Mouse (Mus musculus): ENCODE measurements at regions not wholly inside any gene's neighbourhood (a gene's known extent, or its start where the extent isn't known, plus 50 kb on each side); places are given as distances from the start of the nearest gene placed in this dataset.

DNA sequence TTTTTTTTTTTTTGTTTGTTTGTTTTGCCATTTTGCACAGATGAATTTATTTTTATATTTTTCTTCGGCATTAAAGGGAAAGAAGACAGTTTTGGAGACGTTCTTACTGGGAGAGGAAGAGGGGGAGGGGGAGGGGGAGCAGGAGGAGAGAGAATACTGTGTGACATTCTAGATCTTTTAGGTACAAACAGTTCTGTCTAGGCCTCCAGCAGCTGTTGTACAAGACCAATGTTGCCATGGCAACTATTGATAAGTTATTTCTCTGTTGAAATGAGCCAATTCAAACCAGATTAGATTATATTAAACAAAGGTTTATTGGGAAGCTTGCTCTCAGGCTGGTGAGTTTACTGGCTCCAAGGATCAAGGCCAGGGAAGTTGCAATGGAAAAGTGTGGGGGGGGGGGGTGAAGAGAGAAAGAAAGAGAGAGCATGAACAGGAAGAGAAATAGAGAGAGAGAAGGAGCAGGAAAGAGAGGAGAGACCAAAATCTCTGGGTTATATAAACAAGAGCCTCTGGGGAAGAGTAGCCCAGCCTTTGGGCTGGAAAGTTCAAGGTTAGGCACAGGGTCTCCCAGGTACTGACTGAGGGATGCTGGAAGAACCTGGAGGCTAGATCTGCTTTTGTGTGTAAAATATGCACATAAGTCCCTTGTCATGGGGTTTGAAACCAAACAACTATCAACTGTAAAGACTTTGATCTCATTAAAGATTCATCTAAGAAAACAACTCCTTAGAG lies 182.7 kb upstream of the Ptprk start:
- Histone ChIP-seq H3K27ac (ENCODE audit: insufficient read depth, low read length) (no peak overlapping the region), H3K4me1 (ENCODE audit: control insufficient read depth, insufficient read depth, low read length) (no peaks in the 10 kb centered on the region), H3K4me3 (ENCODE audit: insufficient read depth, low read length) (no peak overlapping the region)
- TF ChIP-seq POLR2A (IDR thresholded peaks at IDR 0.05; ENCODE audit: low read depth, low read length) (no peak), CTCF (IDR thresholded peaks at IDR 0.05; ENCODE audit: borderline replicate concordance, insufficient read depth, low read length) (no peak)

DNA sequence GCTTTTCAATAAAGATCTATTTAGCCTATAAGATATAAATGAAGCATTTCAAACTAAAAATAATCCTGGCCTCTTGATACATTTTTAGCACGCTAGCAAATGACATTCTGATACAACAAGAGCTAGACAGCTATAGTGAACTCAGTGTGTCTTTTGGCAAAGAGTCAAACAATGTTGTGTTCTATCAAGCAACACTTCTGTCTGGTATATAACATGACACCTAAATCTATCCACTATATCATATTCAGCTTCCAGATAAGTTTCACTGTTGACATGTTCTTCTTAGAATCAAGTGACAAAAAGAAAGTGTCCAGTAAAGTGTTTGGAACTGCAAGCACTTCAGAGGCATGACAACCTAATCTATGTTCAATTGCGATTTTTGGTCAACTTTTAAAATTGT lies 158.2 kb upstream of the Ptprk start:
- Histone ChIP-seq H3K4me3 (ENCODE audit: insufficient read depth, low read length) (no peak overlapping the region), H3K4me1 (ENCODE audit: control insufficient read depth, insufficient read depth, low read length) (peaks cover 2% of the 10 kb centered on the region; the same call in 1 of the 2 replicates), H3K27ac (ENCODE audit: insufficient read depth, low read length) (no peak overlapping the region)
- no peak for TF ChIP-seq POLR2A (IDR thresholded peaks at IDR 0.05; ENCODE audit: low read depth, low read length)
- no peak for TF ChIP-seq CTCF (IDR thresholded peaks at IDR 0.05; ENCODE audit: borderline replicate concordance, insufficient read depth, low read length)

DNA sequence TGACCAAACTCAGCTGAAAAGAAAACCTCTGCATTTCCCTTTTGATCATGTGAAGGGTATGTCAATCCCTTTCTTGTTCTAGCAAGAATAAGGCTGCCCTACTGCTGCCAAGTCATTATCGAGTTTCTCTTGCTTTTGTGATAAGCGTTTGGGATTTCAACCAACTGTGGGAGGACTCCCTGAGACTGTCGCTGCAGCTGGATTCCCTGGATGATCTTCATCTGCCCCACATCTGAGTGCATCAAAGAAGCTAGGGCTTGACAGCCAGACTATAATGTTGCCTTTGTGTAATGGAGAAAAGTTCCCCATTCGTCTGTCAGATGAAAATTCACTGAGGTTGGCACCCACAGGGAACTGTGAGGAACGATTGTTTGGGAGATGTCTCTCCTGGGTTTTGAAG lies 147.4 kb upstream of the Ptprk start:
- H3K4me1 ChIP-seq (ENCODE audit: control insufficient read depth, insufficient read depth, low read length): no peaks in the 10 kb centered on the region
- TF ChIP-seq POLR2A (IDR thresholded peaks at IDR 0.05; ENCODE audit: low read depth, low read length): no peak
- no peak for TF ChIP-seq CTCF (IDR thresholded peaks at IDR 0.05; ENCODE audit: borderline replicate concordance, insufficient read depth, low read length)
- no peak overlapping the region for H3K4me3 ChIP-seq (ENCODE audit: insufficient read depth, low read length)
- H3K27ac ChIP-seq (ENCODE audit: insufficient read depth, low read length): no peak overlapping the region

- H3K4me1 ChIP-seq (ENCODE audit: control insufficient read depth, insufficient read depth, low read length): no peaks in the 10 kb centered on the region
- TF ChIP-seq CTCF (IDR thresholded peaks at IDR 0.05; ENCODE audit: borderline replicate concordance, insufficient read depth, low read length): no peak
- no peak for TF ChIP-seq POLR2A (IDR thresholded peaks at IDR 0.05; ENCODE audit: low read depth, low read length)
- H3K4me3 ChIP-seq (ENCODE audit: insufficient read depth, low read length): no peak overlapping the region
- no peak overlapping the region for H3K27ac ChIP-seq (ENCODE audit: insufficient read depth, low read length)
Observed at GRCm38 (mm10) chr10:27942136-27942535, 132.5 kb upstream of the Ptprk start.

DNA sequence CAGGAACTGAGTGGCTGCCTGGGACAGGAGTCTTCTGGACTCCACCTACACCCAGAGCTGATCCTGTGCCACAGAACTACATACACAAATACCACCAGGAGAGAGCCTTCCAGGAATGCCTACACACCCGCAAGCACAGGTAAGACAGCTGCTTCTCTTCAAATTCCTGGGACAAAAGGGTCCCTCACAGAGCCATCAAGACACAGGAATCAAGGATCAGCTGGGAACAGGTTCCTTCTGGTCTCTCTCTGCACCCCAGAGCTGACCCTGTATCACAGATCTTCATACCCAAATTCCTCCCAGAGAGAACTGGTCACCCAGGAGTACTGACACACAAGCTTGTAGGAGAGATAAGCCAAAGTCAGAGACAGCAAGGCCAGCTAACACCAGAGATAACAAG lies 125.5 kb upstream of the Ptprk start:
- H3K4me1 ChIP-seq (ENCODE audit: control insufficient read depth, insufficient read depth, low read length): no peaks in the 10 kb centered on the region
- H3K4me3 ChIP-seq (ENCODE audit: insufficient read depth, low read length): no peak overlapping the region
- TF ChIP-seq POLR2A (IDR thresholded peaks at IDR 0.05; ENCODE audit: low read depth, low read length): no peak
- TF ChIP-seq CTCF (IDR thresholded peaks at IDR 0.05; ENCODE audit: borderline replicate concordance, insufficient read depth, low read length): no peak
- no peak overlapping the region for H3K27ac ChIP-seq (ENCODE audit: insufficient read depth, low read length)

DNA sequence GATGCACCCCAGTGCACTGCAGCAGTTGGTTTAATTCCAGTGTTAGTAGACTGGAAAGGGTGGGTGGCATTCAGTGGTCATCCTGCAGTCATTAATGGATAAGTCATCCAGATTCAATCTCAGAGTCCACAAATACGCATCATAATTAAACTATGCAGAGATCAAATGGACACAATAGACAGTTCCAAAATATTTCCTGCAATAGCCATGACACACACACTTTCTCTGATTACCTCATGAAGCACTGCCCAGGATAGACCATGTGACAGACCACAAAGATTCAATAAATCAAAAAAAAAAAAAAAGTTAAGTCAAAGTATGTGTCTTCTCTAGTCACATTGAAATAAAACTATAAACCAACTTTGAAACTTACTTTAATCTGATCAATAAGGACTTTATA lies 106.4 kb upstream of the Ptprk start:
- Histone ChIP-seq H3K4me1 (ENCODE audit: control insufficient read depth, insufficient read depth, low read length) (no peaks in the 10 kb centered on the region), H3K4me3 (ENCODE audit: insufficient read depth, low read length) (no peak overlapping the region), H3K27ac (ENCODE audit: insufficient read depth, low read length) (no peak overlapping the region)
- TF ChIP-seq POLR2A (IDR thresholded peaks at IDR 0.05; ENCODE audit: low read depth, low read length) (no peak), CTCF (IDR thresholded peaks at IDR 0.05; ENCODE audit: borderline replicate concordance, insufficient read depth, low read length) (no peak)

DNA sequence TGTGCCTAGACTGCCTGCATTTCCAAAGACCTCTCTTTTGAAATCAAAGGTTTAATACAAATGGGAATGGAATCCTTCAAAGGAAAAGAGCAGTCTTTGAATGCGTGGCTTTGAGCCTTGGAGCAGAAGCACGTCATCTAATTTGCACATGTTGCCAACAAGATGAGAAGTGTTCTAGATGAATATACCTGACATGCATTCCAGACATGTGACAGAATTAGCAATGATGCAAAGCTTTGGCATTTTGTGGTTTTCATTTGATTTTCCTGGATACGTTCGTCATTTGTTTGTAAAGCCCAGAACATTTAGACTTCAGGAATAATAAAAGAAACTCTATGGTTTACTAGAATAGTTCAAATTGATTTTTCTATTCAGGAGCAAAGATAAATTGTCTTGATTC lies 90.6 kb upstream of the Ptprk start:
- H3K27ac ChIP-seq (ENCODE audit: insufficient read depth, low read length): peak overlapping the region; percentile 62
- no peak overlapping the region for H3K4me3 ChIP-seq (ENCODE audit: insufficient read depth, low read length)
- peaks cover 8% of the 10 kb centered on the region for H3K4me1 ChIP-seq (ENCODE audit: control insufficient read depth, insufficient read depth, low read length)
- TF ChIP-seq CTCF (IDR thresholded peaks at IDR 0.05; ENCODE audit: borderline replicate concordance, insufficient read depth, low read length) (no peak), POLR2A (IDR thresholded peaks at IDR 0.05; ENCODE audit: low read depth, low read length) (no peak)

- TF ChIP-seq CTCF (IDR thresholded peaks at IDR 0.05; ENCODE audit: borderline replicate concordance, insufficient read depth, low read length) (no peak), POLR2A (IDR thresholded peaks at IDR 0.05; ENCODE audit: low read depth, low read length) (no peak)
- Histone ChIP-seq H3K4me1 (ENCODE audit: control insufficient read depth, insufficient read depth, low read length) (peaks cover 8% of the 10 kb centered on the region), H3K4me3 (ENCODE audit: insufficient read depth, low read length) (no peak overlapping the region), H3K27ac (ENCODE audit: insufficient read depth, low read length) (peak overlapping the region; percentile 52; the same call in 1 of the 2 replicates)
Observed at GRCm38 (mm10) chr10:27985068-27985467, 89.6 kb upstream of the Ptprk start.

GRCm38 (mm10) chr10:27987026-27987425 lies 87.6 kb upstream of the Ptprk start:
- Histone ChIP-seq H3K27ac (ENCODE audit: insufficient read depth, low read length) (no peak overlapping the region), H3K4me3 (ENCODE audit: insufficient read depth, low read length) (no peak overlapping the region), H3K4me1 (ENCODE audit: control insufficient read depth, insufficient read depth, low read length) (peaks cover 8% of the 10 kb centered on the region; the same call in 1 of the 2 replicates)
- no peak for TF ChIP-seq CTCF (IDR thresholded peaks at IDR 0.05; ENCODE audit: borderline replicate concordance, insufficient read depth, low read length)
- no peak for TF ChIP-seq POLR2A (IDR thresholded peaks at IDR 0.05; ENCODE audit: low read depth, low read length)

- TF ChIP-seq POLR2A (IDR thresholded peaks at IDR 0.05; ENCODE audit: low read depth, low read length) (no peak), CTCF (IDR thresholded peaks at IDR 0.05; ENCODE audit: borderline replicate concordance, insufficient read depth, low read length) (no peak)
- Histone ChIP-seq H3K27ac (ENCODE audit: insufficient read depth, low read length) (peak overlapping the region; percentile 1; the same call in 1 of the 2 replicates), H3K4me3 (ENCODE audit: insufficient read depth, low read length) (no peak overlapping the region), H3K4me1 (ENCODE audit: control insufficient read depth, insufficient read depth, low read length) (peaks cover 8% of the 10 kb centered on the region; the same call in 1 of the 2 replicates)
Observed at GRCm38 (mm10) chr10:27988066-27988465, 86.6 kb upstream of the Ptprk start.
